Mouse (Mus musculus): ENCODE data around the gene Otop3.

DNA sequence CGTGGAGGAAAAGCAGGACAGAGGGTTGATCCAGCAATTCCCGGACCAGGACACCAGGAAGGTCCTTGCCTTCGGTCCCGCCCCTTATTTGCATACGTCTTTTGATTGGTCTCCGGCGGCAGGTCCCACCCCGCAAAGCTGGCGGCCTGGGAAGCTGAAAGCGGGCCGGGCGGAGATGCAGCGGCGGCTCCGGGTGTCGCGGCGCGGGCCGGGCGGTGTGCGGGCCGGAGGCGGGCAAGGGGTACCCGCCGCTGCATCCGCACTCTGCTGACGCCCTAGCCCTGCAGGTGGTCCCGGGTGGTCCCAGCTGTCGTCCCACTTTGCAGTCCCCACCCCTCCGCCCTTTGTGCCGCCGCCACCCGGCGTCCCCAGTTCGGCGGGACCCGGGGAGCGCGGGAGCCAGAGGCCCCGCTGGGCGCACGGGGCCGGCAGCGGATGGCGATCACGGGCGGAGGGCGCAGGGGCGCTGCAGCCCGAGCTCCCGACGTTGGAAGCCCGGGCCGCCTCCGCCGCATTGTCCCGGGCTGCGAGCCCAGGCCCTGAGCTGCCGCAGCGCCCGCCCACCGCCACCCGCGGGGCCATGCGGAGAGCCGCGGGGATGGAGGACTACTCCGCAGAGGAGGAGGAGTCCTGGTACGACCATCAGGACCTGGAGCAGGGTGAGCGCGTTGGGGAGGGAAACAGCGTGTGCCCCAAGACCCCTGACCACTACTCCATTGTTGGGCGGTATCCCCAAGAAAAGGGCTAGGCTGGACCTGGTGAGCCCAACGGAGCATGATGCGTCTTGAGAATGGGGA lies 47.4 kb downstream of the Otop3 start, which contains the start of gene Cdr2l:
- TF ChIP-seq CTCF (IDR thresholded peaks at IDR 0.05; ENCODE audit: low read depth, low read length) (no peak), POLR2A (IDR thresholded peaks at IDR 0.05; ENCODE audit: extremely low read depth, insufficient read depth, low read length) (peak; percentile 58; the same call in 1 of the 2 replicates)
